Mouse (Mus musculus): ENCODE results near the gene Gm20873. TPM values are rescaled to one million over a fixed set of nuclear protein-coding genes. Genes with fewer than 3 reads are reported as not detected.
"Not testable (repeated sequence)": the region's sequence is repeated elsewhere in the genome, so short reads cannot be mapped to it uniquely, and the experiment has no call there.

Gm20873 gene
- total RNA-seq (2015; ENCODE audit: low replicate concordance) (not detected in 2 replicates), total RNA-seq (2017; ENCODE audit: low replicate concordance) (not detected in 2 replicates)

- not testable (repeated sequence) for ATAC-seq (replicated peaks; ENCODE audit: low FRiP score, poor library complexity, severe bottlenecking)
These were observed at the start of gene Gm20873 for GRCm38 (mm10) chrY:6266798-6267197. Gene Gm20873 (plus strand): TSS chrY:6267098.

DNA sequence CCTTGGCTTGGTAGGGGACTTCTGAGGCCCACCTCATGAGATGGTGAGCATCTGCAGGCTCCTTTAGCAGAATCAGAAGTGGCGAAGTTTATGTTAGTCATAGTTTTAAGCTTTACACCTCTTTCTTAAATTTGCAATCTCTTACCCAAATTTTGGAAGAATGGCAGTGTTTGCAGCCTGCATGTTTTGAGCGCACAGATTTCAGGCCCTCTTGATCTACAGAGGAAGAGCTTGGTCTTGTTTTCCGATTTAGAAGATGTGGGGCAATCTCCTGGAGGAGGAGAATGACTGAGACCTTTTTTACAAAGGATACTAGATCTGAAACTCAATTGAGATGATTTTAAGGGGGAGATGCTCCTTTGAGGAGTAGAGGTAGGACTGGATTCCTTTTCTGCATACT, 29.0 kb upstream of the Gm20873 start, which contains the start of gene Gm21746:
TSS of gene Gm21746 (minus strand) at position 101 of the 400 bp plus-strand sequence.
- ATAC-seq (replicated peaks; ENCODE audit: low FRiP score, poor library complexity, severe bottlenecking), result not testable (repeated sequence)

Other genes starting within 250 kb of the Gm20873 start
- gene Gm21746, start 29.1 kb upstream of the Gm20873 start, total RNA-seq (2015; ENCODE audit: low replicate concordance), result not detected in 2 replicates
- gene Gm21746, start 29.1 kb upstream of the Gm20873 start, total RNA-seq (2017; ENCODE audit: low replicate concordance), result not detected in 2 replicates